Mouse (Mus musculus): ENCODE measurements around the gene Psme2.

Psme2 gene

DNA sequence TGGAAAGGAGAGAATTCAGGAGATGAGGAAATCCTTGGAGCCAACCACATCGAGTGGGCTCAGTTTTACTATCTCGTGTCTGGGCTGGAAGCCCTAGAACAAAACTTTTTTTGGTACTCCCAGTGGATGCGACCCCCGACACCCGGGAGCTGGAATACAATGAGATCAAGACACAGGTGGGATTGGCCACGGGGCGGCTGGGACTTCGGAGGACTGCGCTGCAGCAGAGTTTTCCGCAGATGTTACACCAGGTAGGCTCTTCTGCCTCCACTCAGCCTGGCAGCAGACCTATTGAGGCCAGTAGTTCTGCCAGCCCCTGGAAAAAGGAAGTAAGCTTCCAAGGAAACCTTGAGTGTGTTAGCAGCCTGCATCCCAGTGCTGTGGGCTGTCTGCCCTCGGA is 27.7 kb downstream of the Psme2 start:
- no peak for DNase-seq

DNA sequence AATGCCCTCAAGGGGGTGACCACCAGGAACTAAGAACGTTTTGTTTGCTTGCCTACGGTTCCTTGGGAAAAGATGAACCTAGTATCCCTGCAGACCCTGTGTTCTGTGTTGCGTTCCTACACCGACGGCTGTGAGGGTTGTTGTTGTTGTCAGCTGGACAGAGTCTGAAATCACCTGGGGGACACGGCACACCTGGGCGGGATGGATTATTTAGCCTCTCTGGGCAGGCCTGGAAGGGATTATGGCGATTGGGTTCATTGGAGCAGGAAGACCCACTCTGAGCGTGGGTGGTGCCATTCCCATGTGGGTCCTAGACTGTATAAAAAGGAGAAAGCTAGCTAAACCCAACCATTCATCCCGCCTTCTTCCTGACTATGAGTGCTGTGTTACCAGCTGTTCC is 29.1 kb downstream of the Psme2 start:
- DNase-seq, result no peak

DNA sequence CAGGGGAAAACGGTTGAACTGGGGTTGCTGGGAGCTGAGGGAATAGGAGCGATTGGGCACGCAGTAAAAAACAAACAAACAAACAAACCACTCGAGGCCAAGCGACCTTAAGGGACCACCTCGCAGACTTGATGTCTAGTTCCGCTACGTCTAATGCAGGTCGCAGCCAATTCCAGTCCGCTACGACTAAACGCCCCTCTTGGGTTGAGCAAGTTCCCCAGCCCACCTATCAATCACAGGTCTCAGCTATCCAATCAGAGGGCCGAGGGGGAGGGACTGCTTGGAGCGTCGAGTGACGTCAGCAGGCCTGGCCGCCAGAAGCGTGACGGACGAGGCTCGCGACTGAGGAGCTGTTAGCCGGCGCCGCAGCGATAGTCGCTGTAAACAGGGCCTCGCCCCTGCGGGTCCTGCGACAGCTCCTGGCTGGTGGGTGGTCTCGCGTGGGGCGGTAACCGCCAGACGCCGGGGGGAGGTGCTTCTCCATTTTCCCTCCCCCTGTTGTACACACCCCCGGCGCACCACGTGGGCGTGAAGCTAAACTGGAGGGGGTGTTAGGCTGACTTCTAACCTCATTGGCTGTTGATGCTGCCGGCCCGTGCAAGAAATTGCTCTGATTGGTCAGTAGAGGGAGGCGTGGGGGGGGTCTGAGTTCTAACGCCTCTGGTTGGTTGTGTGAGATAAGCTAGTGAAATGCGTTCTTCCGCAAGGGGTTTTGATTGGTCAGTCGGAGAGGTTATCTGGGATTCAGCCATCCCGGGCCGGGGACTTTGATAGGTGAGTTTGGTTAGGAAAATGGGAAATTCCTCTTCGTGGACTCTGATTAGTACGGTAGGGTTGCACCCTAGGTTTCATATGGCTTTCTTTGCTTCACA is 30.5 kb downstream of the Psme2 start, which contains the start of gene A730061H03Rik:
Gene A730061H03Rik, minus strand, starts transcription at position 205 of the 872 bp plus-strand sequence.
- peak; percentile 97 to 98 for DNase-seq

DNA sequence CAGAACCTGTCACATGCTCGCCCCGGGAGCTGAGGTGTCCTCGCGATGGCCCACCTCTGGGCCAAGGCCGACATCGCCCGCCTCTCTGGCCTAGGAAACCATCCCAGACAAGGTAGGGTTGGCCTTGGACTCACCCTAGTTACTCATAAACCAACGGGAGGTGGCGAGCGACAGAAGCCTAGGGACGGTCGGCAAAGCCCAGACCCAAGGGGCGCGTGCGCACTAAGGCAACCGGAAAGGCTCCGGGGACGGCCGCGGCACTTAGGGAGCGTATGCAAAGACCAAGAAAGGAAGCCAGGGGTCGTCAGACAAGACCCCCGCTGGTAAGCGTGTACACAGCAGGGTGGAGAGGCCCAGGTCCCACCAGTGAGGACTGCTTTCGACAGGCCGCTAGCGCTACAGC is 31.1 kb downstream of the Psme2 start, which contains the start of gene Dcaf11:
Gene Dcaf11, plus strand, starts transcription at position 208 of the 403 bp plus-strand sequence.
- DNase-seq, result peak; percentile 86 to 90

DNA sequence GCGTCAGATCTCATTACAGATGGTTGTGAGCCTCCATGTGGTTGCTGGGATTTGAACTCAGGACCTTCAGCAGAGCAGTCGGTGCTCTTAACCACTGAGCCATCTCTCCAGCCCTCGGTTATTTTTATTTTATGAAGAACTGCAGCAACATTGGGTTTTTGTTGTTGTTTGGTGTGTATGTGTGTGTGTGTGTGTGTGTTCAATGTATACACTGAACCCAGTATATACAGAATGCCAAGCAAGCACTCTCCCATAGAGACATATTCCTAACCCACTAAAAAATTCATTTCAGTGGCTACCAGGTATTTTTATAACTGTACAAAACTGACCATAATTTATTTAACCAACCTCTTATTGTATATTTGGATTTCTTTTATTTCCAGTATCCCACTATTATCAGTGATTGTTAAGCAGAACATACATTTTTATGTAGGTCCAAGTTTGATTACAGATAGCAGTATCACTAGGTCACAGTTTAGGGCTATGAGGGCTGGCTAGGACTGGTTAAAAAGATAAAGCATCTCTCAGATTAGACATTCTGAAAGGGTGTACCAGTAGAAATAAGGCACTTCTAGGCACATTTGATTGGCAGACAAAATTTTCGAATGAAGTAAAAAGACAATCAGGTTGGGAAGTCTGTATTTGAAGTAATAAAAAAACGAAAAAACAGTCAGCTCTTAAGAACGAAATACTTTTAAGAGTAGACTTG is 32.0 kb downstream of the Psme2 start:
- no peak for DNase-seq

DNA sequence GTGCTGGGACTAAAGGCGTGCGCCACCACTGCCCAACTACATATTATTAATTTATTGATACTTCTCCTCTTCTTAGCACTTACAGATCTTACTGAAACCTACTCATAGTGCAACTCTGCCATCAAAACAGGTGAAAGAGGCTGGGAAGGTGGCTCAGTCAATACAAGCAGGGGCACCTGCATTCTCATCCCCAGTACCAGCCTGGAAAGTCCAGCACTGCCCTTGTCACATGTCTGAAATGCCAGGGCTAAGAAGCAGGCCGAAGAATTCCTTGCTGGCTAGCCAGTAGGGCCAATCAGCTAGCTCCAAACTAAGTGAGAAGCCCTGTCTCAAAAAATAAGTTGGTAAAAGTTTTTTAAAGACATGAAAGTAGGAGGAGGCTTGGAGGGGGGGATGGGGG is 33.3 kb downstream of the Psme2 start:
- no peak for DNase-seq

DNA sequence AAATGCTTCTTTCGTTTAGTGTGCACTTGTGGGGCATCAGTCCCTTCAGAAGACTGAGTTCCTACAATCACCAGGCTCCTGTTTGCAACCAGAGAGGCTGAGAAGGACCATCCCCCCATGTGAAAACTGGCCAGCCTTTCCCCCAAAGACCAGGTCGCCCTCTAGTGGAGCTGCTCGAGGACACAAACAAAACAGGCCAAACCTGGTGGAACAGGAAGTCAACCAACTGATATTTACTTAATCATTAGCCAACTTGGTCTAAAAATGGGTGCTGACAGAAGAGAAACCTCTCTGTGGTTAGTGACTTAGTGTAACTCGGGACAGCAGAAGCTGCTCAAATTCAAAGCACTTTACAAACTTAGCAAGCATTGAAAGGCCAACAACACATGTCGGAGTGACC is 33.9 kb downstream of the Psme2 start:
- DNase-seq, result peak; percentile 55 to 62

DNA sequence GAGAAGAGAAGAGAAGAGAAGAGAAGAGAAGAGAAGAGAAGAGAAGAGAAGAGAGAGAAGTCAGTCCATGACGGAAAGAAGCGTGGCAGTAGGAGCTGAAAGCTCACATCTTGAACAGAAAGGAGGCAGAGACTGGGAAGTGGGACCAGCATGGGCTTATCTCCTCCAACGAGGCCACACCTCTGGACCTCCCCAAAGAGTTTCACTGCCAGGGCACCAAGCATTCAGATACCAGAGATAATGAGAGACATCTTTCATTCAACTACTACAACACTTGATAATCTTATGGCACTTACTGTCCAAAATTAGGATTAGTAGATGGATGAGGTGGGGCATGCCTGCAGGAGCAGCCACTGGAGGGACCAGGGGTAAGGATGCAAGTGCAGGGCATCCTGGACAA is 35.1 kb downstream of the Psme2 start:
- no peak for DNase-seq

DNA sequence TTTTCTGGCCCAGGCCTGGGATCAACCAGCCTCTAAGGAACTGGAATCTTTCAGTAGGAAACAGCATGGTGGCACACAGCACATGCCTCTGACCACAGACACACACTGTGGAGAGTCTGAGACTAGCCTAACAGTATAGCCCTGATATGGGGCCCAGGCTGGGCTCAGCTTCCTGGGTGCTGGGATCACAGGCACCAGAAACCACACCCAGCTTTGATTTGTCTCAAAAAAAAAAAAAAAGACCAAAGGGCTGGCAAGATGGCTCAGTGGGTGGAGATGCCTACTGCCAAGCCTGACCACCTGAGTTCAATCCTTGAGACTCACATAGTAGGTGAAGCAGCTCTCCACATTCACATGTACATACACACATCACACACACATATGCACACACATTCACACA is 36.3 kb downstream of the Psme2 start:
- no peak for DNase-seq

DNA sequence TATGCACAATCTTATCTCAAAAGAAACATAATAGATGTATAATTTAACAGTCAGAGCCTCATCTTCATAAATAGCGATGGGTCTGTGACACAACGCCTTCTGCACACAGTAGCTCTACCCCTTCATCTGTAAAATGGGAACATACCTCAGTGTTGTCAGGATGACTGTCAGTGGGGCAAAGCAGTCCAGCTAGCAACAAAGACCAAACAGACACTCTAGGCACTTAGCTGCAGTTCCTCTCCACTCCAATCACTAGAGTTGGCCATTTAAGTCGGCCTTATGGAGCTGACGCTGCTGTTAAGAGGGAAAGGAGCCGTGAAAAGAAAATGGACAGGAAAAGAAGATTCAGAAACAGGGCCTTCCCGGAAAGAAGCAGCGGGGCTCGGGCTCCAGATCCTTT is 39.1 kb downstream of the Psme2 start:
- DNase-seq, result no peak

DNA sequence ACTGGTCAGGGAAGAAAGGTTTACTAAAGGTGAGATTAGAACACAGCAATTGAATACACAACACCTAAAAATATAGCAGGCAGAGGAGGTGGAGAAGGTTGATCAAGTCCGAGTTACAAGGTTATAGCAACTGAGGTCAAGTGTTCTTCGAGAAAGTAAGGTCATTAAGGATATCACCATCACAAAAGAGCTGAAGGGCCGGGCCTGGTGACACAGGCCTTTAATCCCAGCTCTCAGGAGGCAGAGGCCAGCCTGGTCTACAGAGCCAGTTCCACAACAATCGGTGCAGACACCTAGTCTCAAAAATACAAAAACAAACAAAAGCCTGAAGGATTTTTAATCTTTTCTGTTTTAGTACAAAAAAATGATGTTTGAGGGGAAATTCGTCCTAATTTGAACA is 39.6 kb downstream of the Psme2 start:
- no peak for DNase-seq

DNA sequence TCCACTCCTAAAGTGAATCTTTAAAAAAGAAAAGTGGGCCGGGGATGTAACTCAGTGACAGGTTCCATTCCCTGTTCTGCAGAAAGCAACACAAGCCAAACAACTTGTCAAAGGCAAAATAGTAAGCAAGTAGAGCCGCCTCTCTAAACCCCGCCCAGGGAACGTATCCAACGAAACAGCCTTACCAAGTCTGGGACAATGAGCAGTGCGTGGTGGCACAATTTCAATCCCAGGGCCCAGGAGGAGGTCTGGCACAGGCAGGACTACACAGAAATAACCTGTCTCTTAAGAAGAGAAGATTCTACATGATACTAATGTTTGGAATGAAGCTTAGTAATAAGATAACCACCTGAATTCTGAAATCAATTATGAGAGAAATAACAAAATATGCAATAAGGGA is 40.7 kb downstream of the Psme2 start:
- no peak for DNase-seq

DNA sequence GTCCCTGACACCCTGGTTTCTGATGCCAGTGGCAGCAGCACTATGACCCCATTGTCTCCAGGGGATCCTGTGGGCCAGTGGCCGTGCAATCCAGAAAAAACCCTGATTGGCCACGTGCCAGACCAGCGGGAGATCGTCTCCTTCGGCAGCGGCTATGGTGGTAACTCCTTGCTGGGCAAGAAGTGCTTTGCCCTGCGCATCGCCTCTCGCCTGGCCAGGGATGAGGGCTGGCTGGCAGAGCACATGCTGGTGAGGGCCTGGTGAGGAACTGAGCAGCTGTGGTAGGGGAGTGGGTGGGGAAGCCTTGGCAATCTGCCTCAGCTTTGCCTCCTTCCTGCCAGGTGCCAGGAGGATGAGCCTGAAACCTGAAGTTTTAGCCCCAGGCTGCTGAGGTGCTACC is 46.6 kb downstream of the Psme2 start:
- no peak for DNase-seq

DNA sequence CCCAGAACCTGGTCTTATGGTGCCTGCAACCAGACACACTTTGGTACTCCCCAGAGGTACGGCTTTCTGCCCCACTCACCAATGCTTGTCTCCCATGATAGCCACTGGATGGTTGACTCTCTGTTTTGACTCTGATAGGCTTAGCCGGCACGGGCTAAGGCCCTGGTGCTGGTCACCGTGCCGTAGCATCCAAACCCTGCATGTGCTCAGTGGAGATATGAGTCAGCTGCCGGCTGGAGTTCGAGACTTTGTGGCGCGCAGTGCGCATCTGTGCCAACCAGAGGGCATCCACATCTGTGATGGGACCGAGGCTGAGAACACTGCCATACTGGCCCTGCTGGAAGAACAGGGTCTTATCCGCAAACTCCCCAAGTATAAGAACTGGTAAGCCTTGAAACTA is 48.6 kb downstream of the Psme2 start:
- DNase-seq, result no peak

DNA sequence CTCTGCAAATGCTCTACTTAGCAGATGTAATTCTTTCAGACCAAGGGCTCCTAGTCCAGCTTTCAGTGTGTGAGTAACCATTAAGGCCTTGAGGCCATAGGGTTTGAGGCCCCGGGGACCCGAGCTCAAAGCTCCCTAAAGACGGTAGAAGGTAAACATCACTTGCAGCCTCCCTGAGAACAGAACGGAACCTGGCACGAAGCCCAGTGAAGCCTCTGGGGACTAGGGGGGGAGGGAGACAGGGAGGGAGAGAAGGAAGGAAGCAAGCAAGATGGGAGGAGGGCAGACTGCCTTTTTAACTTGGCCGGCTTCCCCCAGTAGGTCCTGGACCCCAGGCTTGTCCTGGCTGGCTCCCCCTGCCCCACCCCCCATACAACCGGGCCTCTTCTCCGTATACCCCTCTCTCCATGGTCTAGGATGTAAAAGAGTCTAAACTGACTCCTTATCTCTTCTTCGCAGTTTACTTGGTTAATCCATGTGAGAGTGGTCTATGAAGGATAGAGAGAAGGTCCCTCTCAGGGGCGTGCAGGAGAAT is 50.1 kb downstream of the Psme2 start:
- DNase-seq, result peak; percentile 42 to 50

DNA sequence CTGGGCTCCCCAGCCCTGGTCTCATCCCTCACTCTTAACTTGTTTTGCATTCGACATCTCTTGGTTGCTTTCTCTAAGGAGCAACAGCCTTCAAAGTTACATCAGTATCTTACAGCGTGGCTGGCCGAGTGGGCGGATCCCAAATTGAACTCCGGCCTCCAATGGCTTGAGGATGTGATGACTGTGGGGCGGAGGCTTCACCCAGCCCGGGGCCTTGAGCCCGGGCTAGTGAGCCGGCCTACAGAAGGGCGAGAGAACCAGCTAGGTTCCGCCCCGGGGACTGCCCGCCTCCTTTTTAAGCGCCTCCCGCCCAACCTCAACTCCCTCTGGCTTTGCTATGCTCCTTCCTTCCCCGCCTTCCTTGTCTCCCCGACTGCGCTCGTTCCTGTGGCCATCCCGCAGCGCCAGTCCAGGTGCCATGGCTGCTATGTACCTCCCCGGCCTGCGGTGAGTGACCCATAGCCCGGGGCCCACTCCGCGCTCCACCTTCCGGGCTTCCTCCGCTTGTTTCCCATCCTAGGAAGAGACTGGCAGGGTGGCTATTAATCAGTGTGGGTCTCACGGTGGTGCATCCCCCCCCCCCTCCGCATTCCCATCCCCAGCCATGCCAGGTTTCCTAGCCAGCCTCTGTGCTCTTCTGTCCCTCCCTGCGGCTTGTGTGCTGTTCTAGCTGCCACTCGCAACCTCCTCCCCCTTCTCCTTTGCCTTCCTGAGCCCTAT is 50.7 kb downstream of the Psme2 start, which contains the start of gene Pck2:
Gene Pck2, plus strand, starts transcription at position 200 of the 720 bp plus-strand sequence.
- DNase-seq, result peak; percentile 31 to 48

All from thymus, postnatal 36 days (tissue).